Mouse (Mus musculus): ENCODE measurements around the gene Gm10100.
"Not testable (repeated sequence)": the region's sequence is repeated elsewhere in the genome, so short reads cannot be mapped to it uniquely, and the experiment has no call there.

Gm10100 gene

DNA sequence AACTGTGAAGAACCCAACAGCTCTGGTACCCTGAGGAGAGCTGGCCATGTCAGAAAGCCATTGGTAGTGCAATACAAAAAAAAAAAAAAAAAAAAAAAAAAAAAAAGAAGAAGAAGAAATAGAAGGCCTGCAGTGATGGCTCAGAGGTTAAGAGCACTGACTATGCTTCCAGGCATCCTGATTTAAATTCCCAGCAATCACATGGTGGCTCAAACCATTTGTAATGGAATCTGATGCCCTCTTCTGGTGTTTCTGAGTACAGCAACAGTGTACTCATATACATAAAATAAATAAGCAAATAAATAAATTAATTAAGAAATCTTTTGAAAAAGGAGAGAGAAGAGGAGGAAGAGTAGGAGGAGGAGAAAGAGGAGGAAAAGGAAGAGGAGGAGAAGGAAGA lies 27.2 kb downstream of the Gm10100 start:
- no peak for DNase-seq

DNA sequence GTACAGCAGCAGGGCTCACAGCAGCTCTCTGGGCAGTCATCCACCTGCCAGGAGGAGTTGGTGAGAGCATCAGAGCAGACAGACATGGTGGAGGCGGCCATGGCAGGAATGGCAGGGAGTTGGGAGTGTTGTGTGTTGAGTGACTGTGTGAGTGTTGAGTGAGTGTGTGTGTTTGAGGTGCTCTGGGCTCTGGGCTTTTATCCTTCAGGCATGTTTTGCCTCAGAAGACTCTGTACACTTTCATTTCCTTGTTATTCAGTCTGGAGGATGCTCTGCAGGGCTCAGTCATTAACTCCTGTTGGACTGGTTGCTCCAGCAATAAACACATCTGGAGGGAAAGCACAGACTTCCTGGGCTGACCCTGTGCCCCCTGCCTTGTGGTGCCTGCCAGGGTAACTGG lies 33.3 kb downstream of the Gm10100 start, which contains the start of gene Gm3233:
Gene Gm3233, minus strand, starts transcription at position 101 of the 400 bp plus-strand sequence.
- not testable (repeated sequence) for DNase-seq

- no peak for DNase-seq
Measured at GRCm38 (mm10) chr10:77769727-77770126, 43.4 kb downstream of the Gm10100 start.

DNA sequence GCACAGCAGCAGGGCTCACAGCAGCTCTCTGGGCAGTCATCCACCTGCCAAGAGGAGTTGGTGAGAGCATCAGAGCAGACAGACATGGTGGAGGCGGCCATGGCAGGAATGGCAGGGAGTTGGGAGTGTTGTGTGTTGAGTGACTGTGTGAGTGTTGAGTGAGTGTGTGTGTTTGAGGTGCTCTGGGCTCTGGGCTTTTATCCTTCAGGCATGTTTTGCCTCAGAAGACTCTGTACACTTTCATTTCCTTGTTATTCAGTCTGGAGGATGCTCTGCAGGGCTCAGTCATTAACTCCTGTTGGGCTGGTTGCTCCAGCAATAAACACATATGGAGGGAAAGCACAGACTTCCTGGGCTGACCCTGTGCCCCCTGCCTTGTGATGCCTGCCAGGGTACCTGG lies 44.9 kb downstream of the Gm10100 start, which contains the start of gene Gm3238:
Gene Gm3238, minus strand, starts transcription at position 101 of the 400 bp plus-strand sequence.
- DNase-seq, result not testable (repeated sequence)

DNA sequence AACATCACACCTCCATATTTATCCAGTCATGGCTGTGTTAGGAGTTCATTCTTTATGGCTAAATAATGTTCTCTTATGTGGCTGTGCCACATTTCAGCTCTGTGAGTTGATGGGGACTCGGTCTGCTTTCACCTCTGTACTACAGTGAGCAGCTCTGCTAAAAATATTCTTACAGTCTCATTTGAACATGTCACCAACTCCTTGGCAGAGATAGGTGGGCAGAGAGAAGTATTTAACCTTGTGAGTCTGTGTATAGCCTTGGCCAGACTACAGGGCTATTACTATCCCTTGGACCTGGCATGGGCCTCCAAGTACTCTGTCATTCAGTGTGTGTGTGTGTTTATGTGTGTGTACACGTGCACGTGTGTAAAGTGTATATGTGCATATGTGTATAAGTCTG lies 45.9 kb downstream of the Gm10100 start:
- DNase-seq, result not testable (repeated sequence)
